Mouse (Mus musculus): ENCODE data around the gene Spag7.

GRCm38 (mm10) chr11:70625473-70625872, 43.7 kb downstream of the Spag7 start:
- TF ChIP-seq CTCF (IDR thresholded peaks at IDR 0.05; ENCODE audit: insufficient read depth, low read depth, low read length) (no peak), POLR2A (IDR thresholded peaks at IDR 0.05; ENCODE audit: insufficient read depth, low read depth, low read length) (no peak)
